ENCODE assay signal across 11 mouse cellular contexts in genomic region chr5:146362711-146363110, GRCm38 (mm10).
"Had no signal": no experiment of that assay in that cellular context is flagged by ENCODE, and none has a peak within 500 bp of the region (broad histone marks: within the 10 kb centered on the region; RNA-seq: fewer than 3 reads in every experiment).

No protein-coding gene starts in this region.

- DNase-seq: kidney, adult 9 months; kidney, postnatal 14 days; kidney, postnatal 4 days; liver; lung, adult 18-20 months; lung, postnatal 10 days; lung, postnatal 36 days; retina, postnatal 1 day; thymus, adult 2 months; thymus, postnatal 14 days; thymus, postnatal 4 days had no signal
